Mouse (Mus musculus) adrenal gland (tissue): Measurements from ENCODE around the gene Akr1c18.
"Not testable (repeated sequence)": the region's sequence is repeated elsewhere in the genome, so short reads cannot be mapped to it uniquely, and the experiment has no call there.

Experiments used
- intact Hi-C: fragments of 180-260 bp; cut with DNase I; formaldehyde crosslinking; loops from one replicate; pipeline ENCODE4 v1.15.1; 2025
- long read RNA-seq, 2 experiments: library from polyadenylated mRNA; unstranded; transcript quantifications; one replicate each; pipeline ENCODE4 v2.0.0; 2020; ENCODE audit warnings: borderline replicate concordance in 1 of 2; ENCODE audit not compliant: insufficient replicate concordance in 1 of 2

Akr1c18 gene
- long read RNA-seq, experiment 1, transcript Akr1c18-201 (9 exons, 1,200 nt), result major isoform, 9 of 12 reads
- long read RNA-seq, experiment 1, partial matches to known transcripts, result 1 of 12 reads
- long read RNA-seq, experiment 1, other reads (novel, unspliced or antisense), result 0 of 12 reads
- long read RNA-seq, experiment 2, result 0 reads

DNA sequence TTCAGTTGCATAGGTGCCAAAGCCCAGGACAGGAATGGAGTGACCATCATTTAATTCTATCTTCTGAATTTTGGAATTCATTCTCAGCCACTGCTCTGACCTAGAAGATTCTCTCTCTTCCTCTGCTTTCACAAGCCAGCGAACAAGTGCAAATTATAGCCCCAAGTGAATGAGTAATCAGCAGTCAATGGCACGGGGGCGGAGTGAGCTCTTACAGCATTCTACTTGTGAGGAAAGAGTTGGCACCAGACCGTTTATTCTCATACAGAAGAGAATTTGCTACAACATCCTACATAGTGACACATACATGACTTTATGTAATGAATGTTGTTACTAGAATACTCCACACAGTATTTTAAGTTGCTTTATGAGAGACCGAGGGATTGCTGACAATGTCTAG lies at the start of gene Akr1c18:
Akr1c18 (minus strand) TSS at position 137 of the 400 bp plus-strand sequence.
- intact Hi-C loops, result no loop called here

DNA sequence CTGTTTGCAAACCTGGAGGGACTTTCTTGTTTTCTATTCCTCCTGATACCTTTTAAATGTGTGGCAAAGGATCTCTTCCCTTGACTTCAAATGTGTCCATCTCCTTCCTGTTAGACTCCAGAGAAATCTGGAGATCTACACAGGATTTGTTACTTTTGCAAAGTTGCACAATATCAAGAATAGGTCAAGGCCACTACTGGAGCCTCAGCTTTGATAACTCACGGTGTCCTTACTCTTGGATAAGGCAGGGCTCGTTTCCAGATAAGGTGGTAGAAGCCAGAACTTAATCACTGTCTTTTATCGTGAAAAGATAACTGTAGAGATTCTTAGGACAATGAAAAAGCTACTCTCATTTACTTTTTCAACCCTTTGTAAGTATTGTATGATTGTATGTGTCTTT lies 42.1 kb upstream of the Akr1c18 start:
- intact Hi-C loops, result no loop called here

DNA sequence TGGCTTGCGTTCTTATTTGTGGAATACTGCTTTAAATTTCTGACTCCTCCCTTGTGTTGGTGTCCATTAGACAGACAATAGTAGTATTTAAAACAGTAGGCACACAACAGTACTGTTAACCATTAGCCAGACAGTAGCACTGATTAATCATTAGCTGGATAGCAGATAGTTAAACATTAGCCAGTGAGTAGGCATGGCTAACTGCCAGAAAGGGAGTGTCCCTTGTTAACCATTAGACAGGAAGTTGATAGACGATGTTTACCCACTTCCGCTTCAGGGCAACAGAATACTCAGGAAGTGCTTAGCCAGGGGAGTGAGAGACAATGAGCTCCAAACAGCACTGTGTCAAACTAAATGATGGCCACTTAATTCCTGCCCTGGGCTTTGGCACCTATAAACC lies 40.5 kb upstream of the Akr1c18 start, which contains the start of gene Akr1c13:
Akr1c13 (plus strand) TSS at position 247 of the 400 bp plus-strand sequence.
- intact Hi-C loops, result no loop called here

DNA sequence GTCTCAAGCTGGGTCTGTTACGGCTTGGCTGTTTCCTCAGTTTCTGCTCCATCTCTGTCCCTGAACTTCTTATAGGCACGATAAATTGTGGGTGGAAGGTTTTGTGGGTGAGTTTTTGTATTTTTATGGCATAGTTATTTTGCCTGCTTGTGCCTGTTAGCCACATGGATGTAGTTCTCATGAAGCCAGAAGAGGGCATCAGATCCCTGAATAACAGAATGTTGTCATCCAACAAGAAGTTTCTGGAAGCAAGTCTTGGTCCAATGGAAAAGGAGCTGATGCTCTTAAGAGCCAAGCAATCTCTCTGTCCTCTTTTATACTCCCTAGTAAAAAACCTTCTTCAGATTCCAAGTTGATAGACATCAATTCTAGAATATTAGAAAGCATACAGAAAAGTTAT lies 37.7 kb upstream of the Akr1c18 start:
- intact Hi-C loops, result loop anchor here (2.0 to 5.0 kb wide), 2 partner anchors 56 to 93 kb away; no protein-coding TSS in a partner anchor

DNA sequence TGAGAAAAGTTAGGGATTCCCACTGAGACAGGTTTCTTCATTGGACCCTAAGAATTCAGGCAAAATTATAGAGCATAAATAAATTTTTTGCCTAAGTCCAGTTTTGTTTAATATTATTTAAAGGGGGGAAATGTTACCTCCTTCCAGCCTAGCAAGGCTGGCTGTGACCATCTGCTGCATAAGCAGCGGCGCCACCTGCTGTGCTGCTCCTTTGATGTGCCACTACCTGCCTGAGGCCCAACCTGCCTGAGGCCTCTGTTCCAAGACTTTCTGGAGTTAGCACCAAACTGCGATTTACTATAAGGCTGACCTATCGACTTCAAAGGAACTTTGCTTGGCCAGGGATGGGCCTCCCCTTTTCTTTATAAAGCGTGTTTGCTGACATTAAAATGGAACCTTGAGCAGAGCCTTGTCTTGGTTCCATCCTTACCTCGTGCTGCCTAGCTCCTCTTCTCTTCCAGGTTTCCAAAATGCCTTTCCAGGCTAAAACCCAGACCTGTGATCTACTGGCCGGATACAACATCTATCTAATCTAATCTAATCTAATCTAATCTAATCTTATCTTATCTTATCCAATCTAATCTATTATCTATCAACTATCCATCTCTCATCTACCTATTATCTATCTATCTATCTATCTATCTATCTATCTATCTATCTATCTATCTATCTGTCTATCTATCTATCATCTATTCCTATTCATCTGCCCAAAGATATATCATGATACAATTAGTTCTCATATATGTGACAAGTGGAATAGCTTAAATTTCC lies 36.4 kb upstream of the Akr1c18 start:
- intact Hi-C loops, result loop anchor here (5.0 kb wide), 1 partner anchor 55 kb away; no protein-coding TSS in a partner anchor

DNA sequence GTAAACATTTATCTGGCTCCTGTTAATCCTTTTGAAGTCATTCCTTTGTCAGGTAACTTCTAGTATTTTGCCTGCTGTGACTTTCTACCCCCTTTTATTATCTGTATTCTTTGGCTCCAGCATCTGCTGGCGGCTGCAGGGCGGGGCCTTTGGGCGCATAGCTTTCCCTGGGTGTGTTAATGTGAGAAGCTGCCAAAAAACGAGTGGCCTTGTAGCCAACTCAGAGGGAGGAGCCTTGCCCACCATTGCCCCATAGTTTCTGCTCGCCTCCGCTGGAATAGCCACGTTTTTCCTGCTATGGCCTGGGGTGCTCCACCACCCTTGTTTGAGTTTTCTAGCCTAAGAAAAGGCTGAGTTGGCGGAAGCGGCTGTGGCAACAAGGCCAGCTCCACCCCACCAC lies 32.7 kb upstream of the Akr1c18 start:
- intact Hi-C loops, result no loop called here

DNA sequence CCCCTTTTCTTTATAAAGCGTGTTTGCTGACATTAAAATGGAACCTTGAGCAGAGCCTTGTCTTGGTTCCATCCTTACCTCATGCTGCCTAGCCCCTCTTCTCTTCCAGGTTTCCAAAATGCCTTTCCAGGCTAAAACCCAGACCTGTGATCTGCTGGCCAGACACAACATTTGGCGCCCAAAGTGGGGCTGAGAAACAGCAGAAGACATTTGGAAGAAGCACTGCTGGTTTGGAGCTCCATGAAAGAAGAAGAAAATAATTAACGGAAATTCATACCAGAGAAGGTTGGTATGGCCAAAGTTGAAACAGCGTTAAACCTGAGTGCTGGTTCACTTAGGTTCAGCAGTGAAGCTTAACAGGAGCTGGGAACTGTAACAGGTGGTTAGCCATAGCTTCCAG lies 30.9 kb upstream of the Akr1c18 start:
- intact Hi-C loops, result not testable (repeated sequence)

DNA sequence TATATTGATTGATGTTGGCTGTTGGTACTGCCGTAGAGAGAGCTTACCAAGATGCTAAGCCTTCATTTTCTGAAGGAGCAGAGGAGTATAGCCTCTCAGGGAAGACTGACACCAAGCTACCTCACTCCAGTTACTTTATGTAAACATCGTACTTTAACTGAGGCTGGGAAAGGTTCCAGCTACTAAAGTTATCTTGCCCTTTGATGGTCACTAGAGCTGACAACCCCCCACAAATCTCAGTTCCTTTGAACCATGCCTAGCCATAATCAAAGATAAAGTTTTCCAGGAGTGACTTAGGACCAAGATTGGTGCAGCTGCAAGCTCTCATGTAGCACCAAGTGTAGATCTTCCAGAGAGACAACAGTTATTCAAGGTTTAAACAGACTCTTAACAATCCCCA lies 22.5 kb upstream of the Akr1c18 start:
- intact Hi-C loops, result no loop called here

DNA sequence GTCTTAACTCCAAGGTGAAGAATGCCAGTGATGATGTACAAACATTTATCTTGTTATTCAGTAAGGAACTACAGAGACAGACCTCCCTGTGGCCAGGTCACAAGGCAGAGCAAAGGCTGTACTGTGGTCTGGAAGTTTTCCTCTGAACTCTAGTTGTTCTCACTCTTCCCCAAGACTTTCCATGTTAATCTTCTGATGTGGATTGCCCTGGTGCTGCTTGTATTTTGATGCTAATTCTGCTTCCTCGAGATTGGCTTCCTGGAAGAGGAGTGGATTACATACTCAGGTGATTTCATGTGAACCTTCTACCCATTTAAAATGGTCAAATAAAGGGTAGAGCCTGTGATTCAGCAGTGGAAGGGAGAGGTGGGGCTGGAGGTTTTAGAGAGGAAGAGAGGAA lies 17.6 kb upstream of the Akr1c18 start:
- intact Hi-C loops, result no loop called here

DNA sequence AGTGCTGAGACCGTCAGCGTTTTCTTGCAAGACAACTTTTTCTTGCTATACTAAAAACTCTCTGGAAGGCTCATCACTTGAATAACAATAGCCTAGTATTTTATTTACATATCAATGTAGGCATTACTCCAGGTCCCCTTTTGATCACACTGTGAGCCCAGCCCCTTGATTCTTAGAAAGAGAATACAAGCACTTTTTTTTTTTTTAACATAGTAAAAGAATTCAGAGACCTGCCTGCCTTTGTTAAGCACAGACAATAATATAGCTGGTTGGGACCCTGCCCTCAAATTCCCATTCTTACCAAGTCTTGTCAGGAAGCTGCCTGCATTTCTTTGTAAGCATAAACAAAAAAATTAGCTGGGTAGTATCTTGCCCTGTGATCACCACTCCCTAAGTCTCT lies 4.8 kb upstream of the Akr1c18 start:
- intact Hi-C loops, result no loop called here

DNA sequence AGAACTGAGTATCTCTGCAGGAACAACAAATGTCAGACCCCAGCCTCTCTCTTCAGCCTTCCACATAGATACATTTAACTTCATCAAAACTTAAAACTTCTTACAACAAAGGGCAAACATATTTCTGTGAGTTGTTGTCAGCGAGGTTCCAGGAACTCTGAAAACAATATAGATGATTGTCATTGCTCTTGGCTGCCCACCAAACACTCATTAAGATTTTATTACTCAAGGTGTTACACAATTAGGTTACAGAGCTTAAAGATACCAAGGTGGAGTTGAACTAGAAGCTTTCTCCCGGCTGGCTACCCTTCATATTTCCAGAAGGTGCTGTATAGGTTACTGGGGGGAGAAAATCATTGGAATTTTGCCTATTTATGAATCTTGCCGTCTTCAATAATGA lies 3.1 kb upstream of the Akr1c18 start:
- intact Hi-C loops, result no loop called here

DNA sequence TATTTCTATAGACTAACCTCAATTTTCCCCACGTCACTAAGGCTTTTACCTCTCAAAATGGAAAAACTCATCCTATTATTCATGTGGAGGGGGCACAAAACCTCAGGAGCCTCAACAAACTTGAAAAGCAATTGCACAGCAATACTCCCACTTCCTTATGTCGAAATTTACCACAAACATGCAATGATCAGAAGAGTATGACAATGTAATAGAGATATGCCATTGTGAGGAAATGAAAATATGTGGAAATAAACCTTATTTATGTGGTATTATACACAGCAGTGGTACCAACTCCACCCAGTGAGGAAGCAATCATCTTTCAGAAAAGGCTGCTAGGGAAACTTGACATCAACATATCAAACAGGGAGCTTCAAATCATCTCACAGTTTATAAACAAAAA lies 2.5 kb upstream of the Akr1c18 start:
- intact Hi-C loops, result no loop called here

DNA sequence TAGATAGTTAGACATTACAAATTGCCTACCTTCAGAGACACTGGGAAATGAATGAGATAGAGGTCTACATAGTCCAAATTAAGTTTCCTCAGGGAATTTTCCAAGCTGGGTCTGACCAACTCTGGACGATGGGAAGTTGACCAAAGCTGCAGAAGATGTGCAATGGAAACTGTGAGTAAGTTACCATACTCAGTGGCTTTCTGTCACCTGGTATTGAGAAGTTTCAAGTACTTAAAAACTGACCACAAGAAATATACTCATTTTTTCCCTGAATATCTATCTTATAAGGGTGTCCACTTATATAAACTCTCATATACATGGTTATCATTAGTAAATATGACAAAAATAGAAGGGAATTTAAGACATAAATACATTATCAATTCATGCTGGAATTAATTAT lies 6.2 kb downstream of the Akr1c18 start:
- intact Hi-C loops, result no loop called here

DNA sequence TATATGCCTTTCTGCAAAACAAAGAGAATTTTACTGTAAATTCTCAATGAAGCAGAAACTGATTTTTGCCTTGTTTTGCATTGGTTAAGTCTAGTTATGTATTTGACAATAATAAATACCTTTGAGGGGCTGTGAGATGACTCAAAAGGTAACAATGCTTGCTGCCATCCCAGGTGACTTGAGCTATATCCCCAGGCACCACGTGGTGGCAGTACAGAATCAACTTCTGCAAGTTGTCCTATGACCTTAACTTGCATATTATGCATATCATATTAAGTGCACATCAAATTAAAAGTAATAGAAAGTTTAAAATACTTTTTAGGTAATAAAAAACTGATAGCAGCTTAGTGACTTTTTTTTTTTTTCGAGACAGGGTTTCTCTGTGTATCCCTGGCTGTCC lies 17.4 kb downstream of the Akr1c18 start:
- intact Hi-C loops, result loop anchor here (5.0 kb wide), 2 partner anchors 54 to 149 kb away; no protein-coding TSS in a partner anchor

DNA sequence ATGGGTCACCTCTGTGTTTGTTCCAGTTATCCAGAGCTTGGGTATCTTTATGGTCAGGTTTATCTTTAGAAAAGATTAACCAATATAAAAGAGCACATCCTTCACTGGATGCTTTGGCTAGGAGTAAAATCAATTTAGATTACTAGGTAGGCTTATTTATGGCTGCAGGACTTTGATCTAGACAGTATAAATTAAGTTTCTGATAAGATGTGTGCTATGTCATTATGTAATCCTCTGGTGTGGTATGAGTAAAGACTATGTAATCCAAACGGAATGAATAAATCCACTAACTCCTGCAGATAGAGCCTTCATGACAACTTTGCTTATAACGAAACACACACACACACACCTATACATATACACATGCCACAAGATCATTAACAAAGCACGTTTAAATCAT lies 18.7 kb downstream of the Akr1c18 start:
- intact Hi-C loops, result loop anchor here (5.0 kb wide), 2 partner anchors 56 to 151 kb away; no protein-coding TSS in a partner anchor

DNA sequence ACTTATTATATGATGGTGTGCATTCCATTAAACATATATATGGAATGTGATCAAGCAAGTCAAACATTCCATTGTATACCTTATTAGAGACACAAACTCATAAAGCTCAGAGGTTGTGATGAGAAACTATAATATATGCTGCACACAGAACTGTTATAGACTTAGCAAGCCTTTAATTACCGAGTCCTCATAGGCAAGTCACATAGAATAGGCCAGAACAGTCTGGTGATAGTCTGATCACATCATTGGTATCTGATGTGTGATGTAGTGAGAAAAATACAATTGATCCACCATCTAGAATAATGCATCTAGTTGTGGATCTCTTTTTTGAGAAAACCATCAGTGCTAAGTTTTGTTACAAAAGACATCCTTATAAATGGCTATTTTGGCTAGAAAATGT lies 19.1 kb downstream of the Akr1c18 start:
- intact Hi-C loops, result loop anchor here (5.0 kb wide), 2 partner anchors 56 to 151 kb away; no protein-coding TSS in a partner anchor

DNA sequence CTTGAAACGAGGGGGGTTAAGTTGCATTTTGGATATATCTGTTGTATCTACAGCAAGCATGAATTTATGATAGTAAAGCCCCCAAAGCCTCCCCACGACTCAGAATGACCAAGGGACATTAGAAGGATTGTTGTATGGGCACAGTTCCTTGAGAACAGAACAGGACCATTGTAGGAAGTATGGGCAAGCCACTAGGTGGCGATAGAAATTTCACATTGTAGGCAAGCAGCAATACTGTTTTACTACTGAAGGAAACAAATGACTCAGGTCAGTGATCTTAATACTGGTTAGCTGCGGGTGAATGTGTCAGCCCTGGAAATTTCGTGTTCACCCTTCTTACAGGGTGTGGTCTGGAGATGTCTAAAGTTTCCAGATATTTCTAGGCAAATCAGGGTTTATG lies 21.4 kb downstream of the Akr1c18 start:
- intact Hi-C loops, result loop anchor here (10.0 kb wide), 2 partner anchors 114 to 476 kb away; partner anchors contain the start of gene Akr1e1

DNA sequence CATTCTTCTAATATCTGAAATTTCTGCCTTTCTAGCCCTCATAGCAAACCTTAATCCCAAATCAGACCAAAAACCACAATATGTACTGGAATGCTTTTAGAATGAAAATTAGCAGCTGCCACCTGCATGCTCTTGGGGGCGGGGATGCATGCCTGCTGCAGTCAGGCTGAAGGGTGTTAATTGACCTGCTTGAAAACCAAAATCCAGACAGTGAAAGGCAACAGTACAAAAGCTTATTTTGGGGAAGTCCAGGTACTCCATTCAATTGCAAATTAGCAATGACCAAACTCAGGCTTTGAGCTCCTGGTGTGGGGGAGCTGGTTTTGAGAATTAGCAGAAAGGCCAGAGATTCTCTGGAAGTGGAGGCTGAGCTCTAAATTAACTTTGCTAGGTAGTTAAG lies 24.6 kb downstream of the Akr1c18 start:
- intact Hi-C loops, result loop anchor here (10.0 kb wide), 2 partner anchors 111 to 479 kb away; partner anchors contain the start of gene Akr1e1

DNA sequence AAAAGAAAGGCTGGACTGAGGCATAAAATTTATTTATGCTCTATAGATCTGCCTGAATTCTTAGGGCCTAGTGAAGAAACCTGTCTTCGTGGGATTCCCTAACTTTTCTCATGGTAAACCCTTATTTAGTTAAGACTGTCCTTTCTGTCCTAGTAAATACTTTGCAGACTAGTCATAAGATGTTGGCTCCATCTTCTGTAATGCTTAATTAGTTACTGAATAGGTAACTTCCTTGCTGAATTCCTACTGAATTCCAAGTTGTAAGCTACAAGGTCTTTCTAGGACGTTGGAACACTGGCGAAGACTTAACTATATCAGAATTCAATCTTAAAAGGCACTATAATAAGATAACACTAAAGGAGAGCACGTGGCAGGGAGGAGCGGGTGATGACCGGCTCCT lies 26.0 kb downstream of the Akr1c18 start:
- intact Hi-C loops, result loop anchor here (10.0 kb wide), 2 partner anchors 110 to 480 kb away; partner anchors contain the start of gene Akr1e1

DNA sequence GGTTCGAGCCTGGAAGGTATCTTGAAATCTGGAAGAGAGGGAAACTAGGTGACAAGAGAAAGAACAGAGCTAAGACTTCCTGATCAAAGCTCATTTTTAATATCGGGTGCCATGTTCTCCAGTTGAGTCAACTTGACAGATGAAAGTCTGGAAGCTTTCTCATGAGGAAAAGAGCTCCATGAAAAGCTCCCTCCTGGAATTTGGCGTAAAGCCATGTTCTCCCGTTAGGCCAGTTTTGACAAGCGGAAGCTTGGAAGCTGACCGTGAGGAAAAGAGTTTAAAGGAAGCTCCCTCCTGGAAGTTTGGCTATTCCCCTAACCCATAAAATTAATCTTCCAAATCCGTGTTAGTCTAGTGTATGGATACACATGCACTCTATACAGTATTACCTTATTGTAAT lies 27.3 kb downstream of the Akr1c18 start:
- intact Hi-C loops, result loop anchor here (10.0 kb wide), 2 partner anchors 108 to 482 kb away; partner anchors contain the start of gene Akr1e1

DNA sequence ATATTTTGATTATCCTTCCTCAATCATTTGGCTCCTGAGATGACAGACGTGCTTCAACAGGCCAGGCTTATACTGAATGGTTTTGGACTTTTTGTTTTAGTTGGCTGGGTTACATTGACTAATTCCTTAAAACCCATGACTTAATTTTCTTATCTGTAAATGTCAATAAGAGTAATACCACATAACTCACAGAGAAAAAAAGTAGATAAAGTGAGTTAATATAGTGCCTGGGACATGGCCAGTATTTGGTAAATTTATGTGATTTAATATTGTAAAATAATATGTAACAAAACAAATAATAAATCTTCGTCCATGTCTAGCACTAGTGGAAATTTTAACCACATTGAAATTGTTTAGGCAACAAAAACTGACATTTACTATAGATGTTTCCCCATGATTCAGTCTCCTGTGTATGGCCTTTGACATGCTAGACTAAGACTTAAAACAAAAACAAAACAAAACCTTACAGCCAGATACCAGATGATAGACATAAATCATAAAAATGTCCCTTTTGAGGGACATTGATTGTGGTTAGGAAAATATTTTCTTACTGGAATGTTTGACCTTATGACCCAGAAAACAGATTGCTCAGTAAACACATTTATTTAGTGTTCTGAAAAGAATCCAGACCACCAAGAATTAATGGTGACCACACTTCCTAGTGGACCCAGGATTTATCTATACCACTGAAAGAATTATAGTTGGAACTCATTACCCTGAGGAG lies 31.1 kb downstream of the Akr1c18 start:
- intact Hi-C loops, result no loop called here
